Mouse (Mus musculus): Measurements from ENCODE around the gene Nppa.

Gene Nppa

DNA sequence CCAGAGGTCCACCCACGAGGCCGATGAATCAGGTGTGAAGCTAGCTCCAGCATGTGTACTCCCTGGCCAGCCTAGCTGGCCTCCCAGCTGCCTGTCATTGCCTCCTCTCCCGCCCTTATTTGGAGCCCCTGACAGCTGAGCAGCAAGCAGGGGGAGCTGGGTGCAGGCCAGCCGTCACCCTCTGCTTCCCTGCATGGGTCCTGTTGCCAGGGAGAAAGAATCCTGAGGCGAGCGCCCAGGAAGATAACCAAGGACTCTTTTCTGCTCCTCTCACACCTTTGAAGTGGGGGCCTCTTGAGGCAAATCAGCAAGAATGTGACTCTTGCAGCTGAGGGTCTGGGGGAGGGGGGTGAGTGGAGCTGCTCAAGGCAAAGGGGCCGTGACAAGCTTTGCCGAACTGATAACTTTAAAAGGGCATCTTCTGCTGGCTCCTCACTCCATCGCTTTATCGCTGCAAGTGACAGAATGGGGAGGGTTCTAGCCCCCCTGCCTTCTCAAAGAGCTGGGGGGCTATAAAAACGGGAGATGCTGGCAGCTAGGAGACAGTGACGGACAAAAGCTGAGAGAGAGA is at the start of gene Nppa:
Gene Nppa (plus strand): TSS at position 521 of the 571 bp plus-strand sequence.
- no peak for DNase-seq (ENCODE audit: low read depth, low spot score)

GRCm38 (mm10) chr4:147953590-147953989 is 46.9 kb upstream of the Nppa start:
- DNase-seq (ENCODE audit: low read depth, low spot score) = no peak

GRCm38 (mm10) chr4:147957141-147957540 is 43.4 kb upstream of the Nppa start:
- no peak for DNase-seq (ENCODE audit: low read depth, low spot score)

GRCm38 (mm10) chr4:147959881-147960831 is 40.4 kb upstream of the Nppa start:
- no peak for DNase-seq (ENCODE audit: low read depth, low spot score)

GRCm38 (mm10) chr4:147962781-147963180 is 37.7 kb upstream of the Nppa start:
- DNase-seq (ENCODE audit: low read depth, low spot score) = no peak

- DNase-seq (ENCODE audit: low read depth, low spot score) = no peak
Observed at GRCm38 (mm10) chr4:147963623-147964022, 36.9 kb upstream of the Nppa start.

- no peak for DNase-seq (ENCODE audit: low read depth, low spot score)
Observed at GRCm38 (mm10) chr4:147965712-147966111, 34.8 kb upstream of the Nppa start.

DNA sequence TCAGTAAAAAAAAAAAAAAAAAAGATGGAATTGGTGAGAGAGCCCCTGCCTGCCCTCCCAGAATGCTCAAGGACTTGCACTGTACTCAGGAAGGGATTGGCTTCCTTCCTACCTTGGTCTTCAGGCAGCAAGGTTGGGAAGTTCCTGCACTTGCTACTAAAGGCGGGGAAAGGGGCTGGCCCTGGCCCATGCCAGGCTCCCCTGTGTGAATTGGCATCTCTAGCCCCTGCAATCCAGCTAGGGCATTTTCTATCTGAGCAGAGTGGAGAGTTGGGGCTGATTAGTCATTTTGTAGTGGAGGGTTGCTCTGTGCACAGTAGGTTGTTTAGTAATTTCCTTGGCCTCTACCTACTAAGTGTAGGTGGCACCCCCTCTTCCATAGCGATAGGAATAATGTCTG is 31.7 kb upstream of the Nppa start:
- DNase-seq (ENCODE audit: low read depth, low spot score) = no peak

DNA sequence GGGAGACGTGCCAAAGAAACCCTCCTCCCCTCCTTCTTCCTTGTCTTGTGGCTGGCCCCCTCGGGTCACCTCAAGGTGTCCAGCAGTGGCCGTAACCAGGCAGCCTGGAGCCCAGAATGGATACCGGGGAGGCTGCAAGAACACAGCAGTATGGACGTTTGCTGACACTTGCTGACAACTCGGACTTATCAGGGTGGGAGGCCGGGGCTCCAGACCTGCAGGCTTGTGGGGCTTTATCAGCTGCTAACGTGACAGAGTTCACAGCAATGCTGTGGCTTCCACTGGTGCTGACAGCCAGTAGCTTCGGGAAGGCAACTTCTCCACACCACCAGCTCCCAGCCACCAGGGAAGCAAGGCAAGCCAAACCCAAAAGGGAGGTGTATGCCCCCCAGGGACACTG is 31.2 kb upstream of the Nppa start:
- DNase-seq (ENCODE audit: low read depth, low spot score) = no peak

- no peak for DNase-seq (ENCODE audit: low read depth, low spot score)
Observed at GRCm38 (mm10) chr4:147976237-147976636, 24.3 kb upstream of the Nppa start.

GRCm38 (mm10) chr4:147977726-147978125 is 22.8 kb upstream of the Nppa start:
- no peak for DNase-seq (ENCODE audit: low read depth, low spot score)

DNA sequence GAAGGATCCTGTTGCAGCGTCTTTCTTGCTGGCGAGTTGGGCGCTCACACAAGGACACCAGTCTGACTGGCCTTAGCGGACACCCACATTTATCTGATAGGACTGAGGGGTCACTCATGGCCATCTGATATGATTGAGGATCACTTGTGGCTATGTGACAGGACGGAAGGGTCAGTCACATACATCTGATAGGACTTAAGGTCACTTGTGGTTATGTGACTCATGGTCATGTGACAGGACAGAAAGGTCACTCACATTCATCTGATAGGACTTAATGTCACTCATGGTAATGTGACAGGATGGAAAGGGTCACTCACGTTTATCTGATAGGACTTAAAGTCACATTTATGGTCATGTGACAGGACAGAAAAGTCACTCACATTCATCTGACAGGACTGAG is 22.1 kb upstream of the Nppa start:
- DNase-seq (ENCODE audit: low read depth, low spot score) = no peak

- DNase-seq (ENCODE audit: low read depth, low spot score) = no peak
Observed at GRCm38 (mm10) chr4:147979441-147979860, 21.1 kb upstream of the Nppa start.

GRCm38 (mm10) chr4:147985205-147986132 is 15.1 kb upstream of the Nppa start, which contains the start of gene Nppb:
TSS of gene Nppb (plus strand) at chr4:147985788.
- no peak for DNase-seq (ENCODE audit: low read depth, low spot score)

- no peak for DNase-seq (ENCODE audit: low read depth, low spot score)
Observed at GRCm38 (mm10) chr4:147993571-147994095, 6.9 kb upstream of the Nppa start.

DNA sequence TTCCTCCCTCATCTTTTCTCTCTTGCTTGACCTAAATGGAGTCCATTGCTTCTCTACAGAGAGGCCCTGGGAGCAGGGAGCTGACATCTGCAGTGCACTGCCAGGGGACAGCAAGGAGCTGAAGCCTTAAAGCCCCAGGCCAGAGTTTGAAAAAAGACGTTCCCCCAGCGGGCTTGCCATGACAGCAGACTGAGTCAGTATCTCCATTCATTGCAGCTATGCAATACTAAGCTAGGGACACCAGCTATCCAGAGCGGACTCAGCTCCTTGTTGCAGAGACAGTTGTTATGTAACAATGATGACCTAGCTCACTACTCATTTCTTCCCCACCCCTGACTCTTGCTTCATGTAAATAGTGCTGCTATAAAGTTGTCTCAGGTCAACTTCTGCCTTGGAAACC is 5.2 kb upstream of the Nppa start:
- no peak for DNase-seq (ENCODE audit: low read depth, low spot score)

GRCm38 (mm10) chr4:148001013-148001789 is 679 bp downstream of the Nppa start:
- DNase-seq (ENCODE audit: low read depth, low spot score) = no peak

DNA sequence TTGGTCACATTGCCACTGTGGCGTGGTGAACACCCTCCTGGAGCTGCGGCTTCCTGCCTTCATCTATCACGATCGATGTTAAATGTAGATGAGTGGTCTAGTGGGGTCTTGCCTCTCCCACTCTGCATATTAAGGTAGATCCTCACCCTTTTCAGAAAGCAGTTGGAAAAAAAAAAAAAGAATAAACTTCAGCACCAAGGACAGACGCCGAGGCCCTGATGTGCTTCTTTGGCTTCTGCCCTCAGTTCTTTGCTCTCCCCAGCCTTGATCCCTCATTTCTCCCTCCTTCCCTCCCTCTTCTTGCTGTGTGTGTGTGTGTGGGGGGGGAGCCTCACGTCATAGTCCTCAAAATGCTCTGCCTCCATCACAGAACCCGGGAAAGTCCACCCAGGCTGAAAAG is 1.3 kb downstream of the Nppa start:
- no peak for DNase-seq (ENCODE audit: low read depth, low spot score)

DNA sequence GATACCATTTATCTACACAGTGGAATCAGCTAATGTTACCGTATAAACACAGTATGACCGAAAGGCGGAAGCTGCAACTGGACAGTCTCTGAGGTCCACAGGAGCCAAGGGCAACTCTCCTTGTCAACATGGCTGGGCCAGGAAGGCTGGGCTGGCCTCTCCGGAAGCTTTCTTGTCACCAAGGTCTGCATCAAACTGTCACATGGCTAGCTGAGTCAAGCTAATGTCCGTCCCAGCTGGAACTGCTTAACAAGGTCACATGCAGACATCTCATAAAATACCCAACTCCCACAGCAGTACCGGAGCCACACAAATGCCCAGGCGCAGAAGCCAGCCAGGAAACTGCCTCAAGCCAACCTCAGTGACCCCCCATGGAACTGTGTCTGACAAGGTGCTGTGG is 3.8 kb downstream of the Nppa start:
- DNase-seq (ENCODE audit: low read depth, low spot score) = no peak

DNA sequence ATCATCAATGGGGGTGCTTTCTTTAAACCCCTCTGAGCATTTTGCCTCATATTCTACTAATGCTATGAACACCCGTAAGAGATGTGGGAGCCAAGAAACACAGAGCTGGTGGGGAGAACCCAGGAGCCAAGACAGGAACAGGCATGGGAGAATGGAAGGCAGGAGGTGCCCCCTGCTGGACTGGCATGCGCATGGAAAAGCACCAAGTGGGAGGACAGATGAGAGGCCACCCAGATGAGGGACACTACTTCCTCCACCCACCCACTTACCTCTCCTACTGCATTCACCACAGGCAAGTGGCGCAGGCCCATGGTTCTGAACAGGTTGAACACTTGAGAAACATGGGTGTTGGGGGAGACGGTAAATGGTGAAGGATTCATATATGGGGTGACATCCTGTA is 7.9 kb downstream of the Nppa start:
- DNase-seq (ENCODE audit: low read depth, low spot score) = no peak

GRCm38 (mm10) chr4:148009641-148010040 is 9.1 kb downstream of the Nppa start:
- no peak for DNase-seq (ENCODE audit: low read depth, low spot score)

All from telencephalon, adult 2 months (tissue).